Mouse (Mus musculus) urinary bladder, adult 18-20 months (tissue): ENCODE measurements at regions not wholly inside any gene's neighbourhood (a gene's known extent, or its start where the extent isn't known, plus 50 kb on each side); places are given as distances from the start of the nearest gene placed in this dataset.
A peak's percentile ranks its signal among the peaks of the same experiment; 100 is the strongest.

Experiments used
- DNase-seq, 2 experiments: peaks; one replicate each; pipeline ENCODE4 v3.0.0; 2022; ENCODE audit warnings: low spot score in 2 of 2, mixed read lengths in 2 of 2

GRCm38 (mm10) chr5:33512253-33512884 lies 78.6 kb upstream of the Nkx1-1 start:
- no peak for DNase-seq

DNA sequence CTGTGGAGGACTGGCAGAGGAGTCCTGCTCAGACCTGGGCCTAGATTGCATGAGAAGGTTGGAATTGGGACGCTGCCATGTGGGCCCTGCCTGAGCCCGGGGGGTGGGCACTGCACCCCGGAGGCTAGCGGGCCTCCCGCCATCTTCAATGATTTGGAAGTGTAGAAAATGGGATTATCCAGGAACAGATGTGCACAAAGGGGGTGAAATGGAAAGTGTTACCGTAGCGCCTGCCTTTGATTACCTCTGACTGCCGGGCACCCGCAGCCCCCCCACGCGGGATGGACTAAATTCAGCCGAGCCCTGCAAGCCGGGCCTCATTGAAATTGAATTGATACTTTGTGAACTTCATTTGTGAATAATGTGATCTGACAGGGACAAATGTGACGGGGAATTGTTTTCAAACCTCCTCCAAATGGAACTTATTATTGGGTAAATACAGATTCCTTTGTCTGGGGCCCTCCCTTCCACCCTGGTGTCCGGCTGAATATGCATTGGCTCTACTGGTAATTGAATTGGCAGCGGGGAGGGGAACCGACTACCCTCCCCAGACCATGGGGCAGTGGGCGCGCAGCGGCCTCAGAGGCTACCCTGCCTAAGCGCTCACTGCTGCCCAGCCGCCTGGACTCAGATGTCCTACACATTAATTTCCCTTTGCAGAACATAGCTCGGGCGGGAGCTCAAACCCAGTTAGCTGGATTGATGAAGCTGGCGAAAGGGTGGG lies 77.9 kb upstream of the Nkx1-1 start:
- no peak for DNase-seq

DNA sequence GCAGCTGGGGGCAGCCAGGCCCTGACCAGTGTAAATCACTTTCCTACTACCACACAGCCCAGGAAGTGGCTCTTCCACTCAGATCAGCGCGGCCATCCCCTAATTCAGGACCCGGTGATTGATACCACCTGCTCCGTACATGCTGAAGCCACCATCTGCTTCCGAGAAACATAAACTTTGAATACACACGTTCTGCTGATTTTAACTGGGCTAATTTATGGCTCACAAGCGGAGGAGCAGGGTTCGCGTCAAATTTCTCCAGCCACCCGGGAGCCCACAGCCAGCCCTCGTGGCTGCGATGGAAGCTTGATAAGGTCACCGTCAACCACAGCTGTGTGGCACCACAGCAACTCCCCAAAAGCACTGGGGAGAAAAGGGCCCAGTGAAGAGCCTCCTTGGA lies 72.0 kb upstream of the Nkx1-1 start:
- DNase-seq = no peak

DNA sequence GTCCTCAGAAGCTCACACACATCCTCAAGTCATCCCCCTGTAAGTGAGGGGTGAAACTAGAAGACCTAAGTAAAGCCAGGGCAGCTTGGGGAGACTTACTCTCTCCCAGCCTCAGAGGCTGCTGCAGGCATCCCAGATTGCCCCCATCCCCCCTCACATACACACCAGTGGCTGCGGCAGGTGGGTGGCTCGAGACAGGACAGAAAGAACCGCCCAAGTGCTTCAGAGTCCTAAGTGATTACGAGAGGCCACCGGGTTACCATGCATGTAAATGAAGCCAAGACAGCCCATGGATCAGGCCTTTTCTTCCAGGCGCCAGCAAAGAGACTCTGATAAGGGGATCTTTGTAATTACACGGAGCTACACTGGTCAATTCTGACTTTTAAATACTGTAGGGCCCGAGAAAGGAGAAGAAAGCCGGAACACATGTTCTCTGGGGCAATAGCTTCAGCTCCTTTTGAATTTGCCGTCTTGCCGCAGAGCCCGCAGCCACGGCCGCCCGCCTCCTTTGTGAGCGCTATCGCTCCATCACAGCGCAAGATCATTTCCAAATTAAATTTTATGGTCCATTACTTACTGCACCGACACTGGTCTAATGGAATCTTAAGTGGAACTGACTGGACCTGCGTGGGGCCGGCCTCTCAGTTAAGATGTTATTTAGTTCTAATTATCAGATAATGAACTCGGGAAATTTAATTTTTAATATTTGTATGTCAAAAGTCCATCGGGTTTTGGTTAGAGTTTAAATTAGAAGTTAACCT lies 68.1 kb upstream of the Nkx1-1 start:
- DNase-seq = no peak

- no peak for DNase-seq
These were observed 67.4 kb upstream of the Nkx1-1 start for GRCm38 (mm10) chr5:33501211-33501610.

DNA sequence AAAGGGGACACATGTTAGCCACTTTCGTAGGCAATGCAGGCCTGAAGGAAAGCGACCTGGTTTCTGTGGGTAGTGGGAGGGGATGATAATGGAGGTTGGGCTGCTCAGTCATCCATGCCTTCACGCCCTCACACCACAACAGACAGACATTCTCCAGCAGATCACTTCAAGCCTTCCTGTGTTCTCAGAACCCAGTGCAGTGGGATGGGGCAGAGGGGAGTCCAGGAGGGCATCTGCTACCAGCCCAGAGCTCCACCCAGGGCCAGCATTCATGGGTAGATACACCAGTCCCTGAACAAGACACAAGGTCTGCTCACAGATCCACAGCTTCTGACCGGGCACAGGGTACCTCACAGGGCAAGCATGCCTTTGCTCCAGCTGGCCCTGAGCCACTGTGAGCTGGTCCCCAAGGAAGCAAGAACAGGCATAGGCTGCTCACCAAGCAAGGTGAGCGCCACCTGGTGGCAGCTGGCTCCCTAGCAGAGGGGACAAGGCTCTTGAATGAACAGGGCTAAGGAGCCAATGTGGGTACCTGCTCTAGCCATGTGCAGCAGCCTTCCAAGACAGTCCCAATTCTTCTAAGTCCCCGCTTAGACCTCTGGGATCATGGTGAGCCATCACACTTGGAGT lies 62.2 kb upstream of the Nkx1-1 start:
- peak; percentile 40 to 54 for DNase-seq

- no peak for DNase-seq
These were observed 61.5 kb upstream of the Nkx1-1 start for GRCm38 (mm10) chr5:33495276-33495675.

DNA sequence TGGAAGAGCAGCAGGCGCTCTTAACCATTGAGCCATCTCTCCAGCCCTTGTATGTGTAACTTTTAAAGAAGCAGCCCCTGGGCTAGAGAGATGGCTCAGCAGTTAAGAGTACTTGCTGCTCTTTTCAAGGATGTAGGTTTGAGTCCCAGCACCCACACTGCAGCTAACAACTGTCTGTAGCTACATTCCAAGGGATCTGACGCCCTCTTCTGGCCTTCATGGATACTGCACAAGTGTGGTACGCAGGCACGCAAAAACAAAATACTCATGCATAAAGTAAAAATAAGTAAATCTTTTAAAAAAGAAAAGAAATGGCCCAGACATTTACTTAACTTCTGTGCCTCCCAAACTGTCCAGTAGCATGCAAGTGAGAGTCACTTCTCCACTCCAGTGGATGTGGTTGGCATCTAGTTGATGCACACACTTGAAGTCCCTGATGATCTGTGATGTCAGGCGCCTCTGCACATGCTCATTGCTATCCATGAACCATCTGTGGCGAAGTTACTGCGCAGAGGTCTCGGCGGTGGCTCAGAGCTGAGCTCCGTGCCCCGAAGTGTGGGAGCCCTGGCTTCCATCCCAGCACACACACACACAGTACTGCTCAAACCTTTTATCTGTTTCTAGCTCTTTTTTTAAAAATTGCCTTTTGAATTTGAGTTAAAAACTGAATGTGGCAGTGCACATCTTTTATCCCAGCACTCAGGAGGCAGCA lies 59.0 kb upstream of the Nkx1-1 start:
- no peak for DNase-seq

GRCm38 (mm10) chr5:33489286-33489685 lies 55.5 kb upstream of the Nkx1-1 start:
- no peak for DNase-seq

GRCm38 (mm10) chr5:33488152-33488561 lies 54.4 kb upstream of the Nkx1-1 start:
- DNase-seq = no peak

GRCm38 (mm10) chr5:33485765-33486164 lies 52.0 kb upstream of the Nkx1-1 start:
- DNase-seq = no peak
